Mouse (Mus musculus) heart, embryonic 14.5 days (tissue): Measurements from ENCODE around the gene Mospd3. TPM values are rescaled to one million over a fixed set of nuclear protein-coding genes. Genes with fewer than 3 reads are reported as not detected.
"Not testable (repeated sequence)": the region's sequence is repeated elsewhere in the genome, so short reads cannot be mapped to it uniquely, and the experiment has no call there.

ENCODE experiments used
- ATAC-seq: fragments of 200-750 bp; cut with Nextera tagmentation; 2 replicates; pipeline ENCODE4 v1.8.0; 2017; ENCODE audit warnings: low read depth, moderate TSS enrichment; ENCODE audit not compliant: insufficient number of reproducible peaks, insufficient read depth, low FRiP score
- H3K27ac ChIP-seq, 2 experiments: fragments of 200-500 bp in 1 of 2; fragments of 300-500 bp in 1 of 2; sonication (generic) in 1 of 2; replicated peaks in 1 of 2; 2 replicates each; pipeline ENCODE4 v1.5.1; 2012 to 2014; ENCODE audit warnings: low read depth in 2 of 2, low read length in 2 of 2, control low read depth in 1 of 2, mild to moderate bottlenecking in 1 of 2, mixed read lengths in 1 of 2; ENCODE audit not compliant: control insufficient read depth in 1 of 2, insufficient read depth in 1 of 2
- H3K27me3 ChIP-seq: fragments of 300-500 bp; sonication (generic); 2 replicates; pipeline ENCODE4 v1.6.1; 2014; ENCODE audit warnings: mild to moderate bottlenecking, low read length, control low read depth; ENCODE audit not compliant: control insufficient read depth, insufficient read depth
- H3K36me3 ChIP-seq: fragments of 300-500 bp; sonication (generic); 2 replicates; pipeline ENCODE4 v1.6.1; 2014; ENCODE audit warnings: mild to moderate bottlenecking, control low read depth, low read length, mixed read lengths; ENCODE audit not compliant: control insufficient read depth, insufficient read depth
- H3K4me1 ChIP-seq, 2 experiments: fragments of 200-500 bp in 1 of 2; fragments of 300-500 bp in 1 of 2; sonication (generic) in 1 of 2; 2 replicates each; pipeline ENCODE4 v1.6.1; 2012 to 2014; ENCODE audit warnings: low read length in 2 of 2, control low read depth in 1 of 2, mixed read lengths in 1 of 2; ENCODE audit not compliant: control insufficient read depth in 2 of 2, insufficient read depth in 2 of 2
- H3K4me2 ChIP-seq: fragments of 300-500 bp; sonication (generic); 2 replicates; pipeline ENCODE4 v1.6.1; 2014; ENCODE audit warnings: mild to moderate bottlenecking, low read length
- H3K4me3 ChIP-seq, 2 experiments: fragments of 200-500 bp in 1 of 2; fragments of 300-500 bp in 1 of 2; sonication (generic) in 1 of 2; 2 replicates each; pipeline ENCODE4 v1.5.1; 2012 to 2014; ENCODE audit warnings: low read length in 2 of 2, mild to moderate bottlenecking in 2 of 2, control low read depth in 1 of 2, low read depth in 1 of 2, moderate library complexity in 1 of 2; ENCODE audit not compliant: control insufficient read depth in 1 of 2, insufficient read depth in 1 of 2
- H3K9ac ChIP-seq: fragments of 300-500 bp; sonication (generic); 2 replicates; pipeline ENCODE4 v1.6.1; 2014; ENCODE audit warnings: mild to moderate bottlenecking, low read length
- H3K9me3 ChIP-seq: fragments of 300-500 bp; sonication (generic); 2 replicates; pipeline ENCODE4 v1.6.1; 2016; ENCODE audit warnings: low read length, control low read depth; ENCODE audit not compliant: control insufficient read depth
- WGBS: fragments of 180-500 bp; shearing (Covaris S2); extraction: QIAGEN DNeasy Blood & Tissue Kit; methylation state at CpG from one replicate; pipeline ENCODE4 v1.1.7; 2014; 5-methylcytosine and 5-hydroxymethylcytosine counted together
- polyA plus RNA-seq: library from polyadenylated mRNA; unstranded; fragments of >200 nt; fragmentation: Nextera tagmentation; extraction: Ambion mirVana; gene quantifications from 2 replicates; pipeline ENCODE4 v1.2.1, GENCODE M21; 2014

Mospd3 gene
- polyA plus RNA-seq, 1 experiment from 2014 or later, result 22.7 TPM

DNA sequence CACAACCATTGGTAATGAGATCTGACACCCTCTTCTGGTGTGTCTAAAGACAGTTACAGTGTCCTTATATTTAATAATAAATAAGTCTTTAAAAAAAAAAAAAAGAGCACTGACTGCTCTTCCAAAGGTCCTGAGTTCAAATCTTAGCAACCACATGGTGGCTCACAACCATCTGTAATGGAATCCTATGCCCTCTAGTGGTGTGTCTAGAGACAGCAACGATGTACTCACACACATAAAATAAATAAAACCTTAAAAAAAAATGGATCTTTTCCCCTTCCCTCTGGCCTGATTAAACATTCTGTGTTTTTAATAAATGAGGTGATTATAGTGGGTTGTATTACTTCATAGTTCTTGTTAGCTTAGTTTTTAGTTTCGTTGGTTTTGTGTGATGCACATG lies 14.1 kb upstream of the Mospd3 start:
- ATAC-seq, result not testable (repeated sequence)

GRCm38 (mm10) chr5:137613550-137613949 lies 12.7 kb upstream of the Mospd3 start, which contains the start of gene Pcolce:
Gene Pcolce (minus strand): TSS chr5:137613784.
- Histone ChIP-seq H3K4me2 (no peak within 1 kb of the TSS), H3K9me3 (no peaks in the 10 kb centered on the region), H3K4me1 (peaks cover 34 to 36% of the 10 kb centered on the region in 2 experiments), H3K27ac (peak within 1 kb of the TSS; percentile 31 to 33; a peak in 2 of 4 replicates), H3K9ac (no peak within 1 kb of the TSS; the same call in 1 of the 2 replicates), H3K27me3 (no peaks in the 10 kb centered on the region), H3K36me3 (no peaks in the 10 kb centered on the region), H3K4me3 (no peak within 1 kb of the TSS)
- ATAC-seq, result no peak
- 26% methylated on average over 11 of the region's 11 CpGs for WGBS

More for the DNA sequence above, 14.1 kb upstream of the Mospd3 start:
- H3K4me1 ChIP-seq, result peaks cover 29 to 31% of the 10 kb centered on the region in 2 experiments
- H3K36me3 ChIP-seq, H3K27ac ChIP-seq, H3K4me3 ChIP-seq, H3K9me3 ChIP-seq, H3K27me3 ChIP-seq, H3K9ac ChIP-seq, H3K4me2 ChIP-seq: not testable (repeated sequence)
- 91% methylated on average over 2 of the region's 2 CpGs for WGBS

- Histone ChIP-seq H3K9me3 (no peaks in the 10 kb centered on the region), H3K4me2 (no peak overlapping the region), H3K36me3 (no peaks in the 10 kb centered on the region), H3K9ac (no peak overlapping the region; the same call in 1 of the 2 replicates), H3K4me1 (peaks cover 39 to 41% of the 10 kb centered on the region in 2 experiments), H3K4me3 (no peak overlapping the region), H3K27me3 (no peaks in the 10 kb centered on the region), H3K27ac (0 out of 4 replicates have a peak overlapping the region, but pooled peaks of 1 of the 2 experiments have one; percentile 33)
- 77% methylated on average over 5 of the region's 5 CpGs for WGBS
- ATAC-seq, result no peak
Measured at GRCm38 (mm10) chr5:137613076-137613475, 12.2 kb upstream of the Mospd3 start.

DNA sequence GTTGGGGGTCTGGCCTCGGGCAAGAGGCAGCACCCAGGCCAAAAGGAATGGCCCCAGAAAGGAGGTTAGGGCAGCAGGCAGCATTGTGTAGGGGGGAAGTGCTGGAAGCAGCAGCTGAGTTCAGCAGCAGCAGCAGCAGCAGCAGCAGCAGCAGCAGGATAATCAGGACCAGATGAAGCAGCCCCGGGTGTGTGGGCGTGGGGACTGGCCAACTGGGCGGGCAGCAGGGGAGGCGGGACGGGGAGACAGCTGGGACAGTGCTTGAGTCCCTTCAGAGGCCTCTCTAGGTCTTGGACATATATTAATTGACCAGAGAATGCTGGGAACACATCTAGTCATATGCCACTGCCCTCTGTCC lies 10.4 kb upstream of the Mospd3 start:
- 3% methylated on average over 5 of the region's 6 CpGs for WGBS
- peak overlapping the region; percentile 34 to 45 for H3K4me3 ChIP-seq
- peaks cover 17% of the 10 kb centered on the region for H3K36me3 ChIP-seq
- peak overlapping the region; percentile 89 to 93 for H3K27ac ChIP-seq
- H3K27me3 ChIP-seq, result no peaks in the 10 kb centered on the region
- peak overlapping the region; percentile 74 for H3K9ac ChIP-seq
- no peaks in the 10 kb centered on the region for H3K9me3 ChIP-seq
- H3K4me1 ChIP-seq, result peaks cover 39 to 43% of the 10 kb centered on the region in 2 experiments
- peak overlapping the region; percentile 63 for H3K4me2 ChIP-seq
- ATAC-seq, result peak; percentile 44; the same call in 1 of the 2 replicates

GRCm38 (mm10) chr5:137610548-137611244 lies 9.8 kb upstream of the Mospd3 start:
- Histone ChIP-seq H3K4me3 (peak overlapping the region; percentile 34 to 45), H3K9me3 (no peaks in the 10 kb centered on the region), H3K27ac (peak overlapping the region; percentile 89 to 93), H3K9ac (peak overlapping the region; percentile 74), H3K36me3 (peaks cover 22% of the 10 kb centered on the region), H3K4me1 (peaks cover 39 to 43% of the 10 kb centered on the region in 2 experiments), H3K4me2 (peak overlapping the region; percentile 63), H3K27me3 (no peaks in the 10 kb centered on the region)
- peak; percentile 37 for ATAC-seq
- 2% methylated on average over 12 of the region's 12 CpGs for WGBS

- Histone ChIP-seq H3K27me3 (no peaks in the 10 kb centered on the region), H3K36me3 (peaks cover 28% of the 10 kb centered on the region), H3K4me1 (peaks cover 39 to 43% of the 10 kb centered on the region in 2 experiments), H3K27ac (peak overlapping the region; percentile 37 to 93; a peak in 3 of 4 replicates), H3K9ac (peak overlapping the region; percentile 74), H3K4me2 (peak overlapping the region; percentile 63), H3K9me3 (no peaks in the 10 kb centered on the region), H3K4me3 (peak overlapping the region; percentile 34 to 45)
- ATAC-seq, result no peak
- 58% methylated on average over 4 of the region's 4 CpGs for WGBS
Measured at GRCm38 (mm10) chr5:137610056-137610455, 9.2 kb upstream of the Mospd3 start.

DNA sequence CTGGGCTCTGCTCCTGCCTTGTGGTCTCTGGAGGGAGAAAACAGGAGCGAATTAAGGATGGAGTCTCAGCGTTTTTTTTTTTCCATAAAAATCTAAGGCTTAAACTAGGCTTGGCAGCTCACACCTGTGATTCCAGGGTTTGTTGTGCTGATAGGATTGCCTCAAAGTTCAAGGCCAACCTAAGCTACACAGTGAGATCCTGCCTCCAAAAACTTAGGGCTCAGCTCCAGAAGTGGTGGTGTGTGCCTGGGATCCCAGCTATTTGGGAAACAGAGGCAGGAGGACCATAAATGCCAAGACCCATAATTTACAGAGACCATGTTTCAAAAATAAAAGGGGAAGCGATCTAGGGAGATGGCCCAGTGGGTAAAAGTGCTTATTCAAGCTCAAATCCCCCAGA lies 8.4 kb upstream of the Mospd3 start:
- ATAC-seq, result no peak
- H3K9me3 ChIP-seq, result no peaks in the 10 kb centered on the region
- H3K27ac ChIP-seq, result no peak overlapping the region
- H3K36me3 ChIP-seq, result peaks cover 34% of the 10 kb centered on the region
- H3K4me2 ChIP-seq, result no peak overlapping the region
- 76% methylated on average over 3 of the region's 3 CpGs for WGBS
- no peak overlapping the region for H3K9ac ChIP-seq
- H3K27me3 ChIP-seq, result no peaks in the 10 kb centered on the region
- peaks cover 39 to 43% of the 10 kb centered on the region in 2 experiments for H3K4me1 ChIP-seq
- H3K4me3 ChIP-seq, result no peak overlapping the region
